Mouse (Mus musculus) forebrain, embryonic 12.5 days (tissue): Measurements from ENCODE around the gene 1500011B03Rik. TPM values are rescaled to one million over a fixed set of nuclear protein-coding genes. Genes with fewer than 3 reads are reported as not detected.

Source experiments
- ATAC-seq: fragments of 200-750 bp; cut with Nextera tagmentation; 2 replicates; pipeline ENCODE4 v1.8.0; 2017; ENCODE audit warnings: moderate TSS enrichment; ENCODE audit not compliant: low FRiP score
- H3K27ac ChIP-seq: fragments of 300-500 bp; sonication (generic); 2 replicates; pipeline ENCODE4 v1.5.1; 2016; ENCODE audit warnings: mild to moderate bottlenecking
- H3K27me3 ChIP-seq: fragments of 300-500 bp; sonication (generic); 2 replicates; pipeline ENCODE4 v1.6.1; 2016; ENCODE audit warnings: mild to moderate bottlenecking
- H3K36me3 ChIP-seq: fragments of 300-500 bp; sonication (generic); replicated peaks from 2 replicates; pipeline ENCODE4 v1.6.1; 2016; ENCODE audit warnings: mild to moderate bottlenecking
- H3K4me1 ChIP-seq: fragments of 300-500 bp; sonication (generic); 2 replicates; pipeline ENCODE4 v1.6.1; 2016
- H3K4me2 ChIP-seq: fragments of 300-500 bp; sonication (generic); 2 replicates; pipeline ENCODE4 v1.6.1; 2016; ENCODE audit warnings: mild to moderate bottlenecking, moderate library complexity
- H3K4me3 ChIP-seq: fragments of 300-500 bp; sonication (generic); replicated peaks from 2 replicates; pipeline ENCODE4 v1.5.1; 2016; ENCODE audit warnings: mild to moderate bottlenecking
- H3K9ac ChIP-seq: fragments of 300-500 bp; sonication (generic); 2 replicates; pipeline ENCODE4 v1.6.1; 2016; ENCODE audit warnings: mild to moderate bottlenecking
- H3K9me3 ChIP-seq: fragments of 300-500 bp; sonication (generic); 2 replicates; pipeline ENCODE4 v1.6.1; 2016
- WGBS: fragments of 180-500 bp; shearing (Covaris S2); methylation state at CpG from one replicate; pipeline ENCODE4 v1.1.7; 2016; 5-methylcytosine and 5-hydroxymethylcytosine counted together
- polyA plus RNA-seq: library from polyadenylated mRNA; unstranded; fragments of >200 nt; fragmentation: Nextera tagmentation; extraction: Ambion mirVana; gene quantifications from 2 replicates; pipeline ENCODE4 v1.2.1, GENCODE M21; 2016

Gene 1500011B03Rik
- polyA plus RNA-seq, 1 experiment from 2014 or later = 163 TPM

- Histone ChIP-seq H3K9me3 (no peaks in the 10 kb centered on the region), H3K36me3 (no peaks in the 10 kb centered on the region), H3K9ac (peak within 1 kb of the TSS; percentile 98), H3K4me2 (peak within 1 kb of the TSS; percentile 87), H3K27me3 (no peaks in the 10 kb centered on the region), H3K4me3 (peak within 1 kb of the TSS; percentile 99), H3K27ac (peak within 1 kb of the TSS; percentile 92), H3K4me1 (peaks cover 39% of the 10 kb centered on the region)
- WGBS = under 1% methylated on average over 44 of the region's 73 CpGs
- ATAC-seq = peak; percentile 89
Measured at GRCm38 (mm10) chr5:114774403-114775051, 48.7 kb downstream of the 1500011B03Rik start, which contains the start of gene Ankrd13a. TSS of gene Ankrd13a (plus strand) at chr5:114774677.

GRCm38 (mm10) chr5:114773780-114774179 lies 49.5 kb downstream of the 1500011B03Rik start:
- 3% methylated on average over 11 of the region's 11 CpGs for WGBS
- H3K9ac ChIP-seq = peak overlapping the region; percentile 98
- peak overlapping the region; percentile 99 for H3K4me3 ChIP-seq
- no peaks in the 10 kb centered on the region for H3K27me3 ChIP-seq
- H3K27ac ChIP-seq = peak overlapping the region; percentile 92
- no peaks in the 10 kb centered on the region for H3K9me3 ChIP-seq
- H3K4me2 ChIP-seq = peak overlapping the region; percentile 87
- ATAC-seq = no peak
- H3K4me1 ChIP-seq = peaks cover 35% of the 10 kb centered on the region
- H3K36me3 ChIP-seq = no peaks in the 10 kb centered on the region

DNA sequence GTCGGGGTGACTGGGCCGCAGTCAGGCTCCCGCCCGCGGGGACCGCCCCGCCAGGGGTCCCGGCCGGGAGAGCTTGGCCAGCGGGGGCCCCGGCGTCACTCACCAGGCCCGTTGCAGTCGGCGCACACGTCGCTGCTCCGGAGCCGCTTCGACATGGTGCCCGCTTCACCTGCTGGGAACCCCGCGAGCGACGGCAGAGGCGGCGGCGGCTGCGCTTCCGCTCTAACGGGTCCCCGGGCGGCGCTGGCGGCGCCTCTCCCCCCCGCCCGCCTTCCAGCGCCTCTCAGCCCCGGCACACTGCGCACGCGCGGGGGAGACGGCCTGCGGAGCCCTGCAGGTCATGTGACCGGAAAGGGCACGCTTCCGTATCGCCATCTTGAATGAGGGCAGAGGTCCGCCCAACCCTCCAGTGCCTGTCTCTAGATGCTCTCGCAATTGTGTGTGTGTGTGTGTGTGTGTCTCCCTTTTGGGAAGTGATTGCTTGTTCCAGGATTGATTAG lies 50.0 kb downstream of the 1500011B03Rik start:
- no peaks in the 10 kb centered on the region for H3K27me3 ChIP-seq
- peaks cover 35% of the 10 kb centered on the region for H3K4me1 ChIP-seq
- H3K9ac ChIP-seq = peak overlapping the region; percentile 98
- peak overlapping the region; percentile 87 for H3K4me2 ChIP-seq
- ATAC-seq = peak; percentile 83
- peak overlapping the region; percentile 99 for H3K4me3 ChIP-seq
- WGBS = under 1% methylated on average over 41 of the region's 52 CpGs
- peak overlapping the region; percentile 92 for H3K27ac ChIP-seq
- no peaks in the 10 kb centered on the region for H3K36me3 ChIP-seq
- no peaks in the 10 kb centered on the region for H3K9me3 ChIP-seq

DNA sequence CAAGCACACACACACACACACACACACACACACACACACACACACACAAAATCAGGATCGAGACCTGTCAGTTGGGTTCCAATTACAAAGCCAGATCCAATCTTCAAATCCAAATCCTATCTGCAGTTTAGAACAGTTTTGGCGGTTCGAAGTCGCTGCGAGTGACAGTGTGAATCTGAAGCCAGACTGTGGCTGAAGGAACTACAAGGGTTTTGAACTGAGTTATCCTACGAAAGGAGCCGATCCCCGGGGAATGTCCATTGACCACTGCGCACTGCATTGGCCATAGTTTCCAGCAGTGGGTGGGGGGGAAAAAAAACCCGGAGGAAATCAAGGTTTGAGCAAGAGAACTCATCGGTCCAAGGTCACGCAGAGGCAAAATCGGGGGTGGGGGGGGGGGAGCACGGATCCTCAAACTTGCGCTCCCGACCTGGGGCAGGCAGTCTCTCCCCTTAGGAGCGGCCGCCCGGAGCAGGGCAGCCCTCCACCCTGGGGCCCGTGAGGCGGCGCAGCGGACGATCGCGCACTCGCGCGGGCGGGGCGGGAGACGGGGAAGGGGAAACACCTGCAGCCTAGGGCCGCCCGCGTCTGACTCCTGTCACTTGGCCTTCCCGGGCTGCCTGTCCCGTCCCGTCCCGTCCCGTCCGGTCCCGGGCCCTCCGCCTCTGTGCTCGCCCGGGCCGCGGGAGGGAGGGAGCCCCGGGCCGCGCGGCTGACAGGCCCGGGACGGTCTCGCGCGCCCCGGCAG lies 50.6 kb downstream of the 1500011B03Rik start:
- 3% methylated on average over 31 of the region's 57 CpGs for WGBS
- ATAC-seq = peak; percentile 64
- H3K9ac ChIP-seq = peak overlapping the region; percentile 98

GRCm38 (mm10) chr5:114771796-114772195 lies 51.5 kb downstream of the 1500011B03Rik start:
- 64% methylated on average over 8 of the region's 8 CpGs for WGBS

More for the DNA sequence above, 50.6 kb downstream of the 1500011B03Rik start:
- Histone ChIP-seq H3K4me2 (peak overlapping the region; percentile 87), H3K4me3 (peak overlapping the region; percentile 99), H3K27ac (peak overlapping the region; percentile 92), H3K9me3 (no peaks in the 10 kb centered on the region), H3K36me3 (no peaks in the 10 kb centered on the region), H3K27me3 (no peaks in the 10 kb centered on the region), H3K4me1 (peaks cover 35% of the 10 kb centered on the region)

DNA sequence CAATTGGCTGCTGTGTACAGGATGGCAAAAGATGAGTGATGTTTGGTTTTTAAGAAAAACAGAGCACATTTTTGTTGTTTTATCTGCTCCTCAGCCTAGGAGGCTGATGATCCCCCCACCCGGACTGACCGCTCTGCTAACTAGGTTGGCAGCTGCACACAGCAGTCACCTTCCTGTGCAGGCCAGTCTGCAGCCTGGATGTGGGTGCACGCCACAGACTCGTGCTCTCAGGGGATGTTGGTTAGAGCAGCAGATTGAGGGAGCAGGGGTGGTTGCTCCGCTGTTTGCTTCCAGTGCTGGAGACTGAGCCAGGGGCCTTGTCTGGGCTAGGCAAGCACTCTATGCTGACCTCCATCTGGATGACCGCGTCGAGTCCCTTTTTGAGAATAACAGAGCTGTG lies 53.5 kb downstream of the 1500011B03Rik start:
- peaks cover 9% of the 10 kb centered on the region for H3K36me3 ChIP-seq
- H3K4me1 ChIP-seq = peaks cover 18% of the 10 kb centered on the region
- H3K4me3 ChIP-seq = no peak overlapping the region
- no peak overlapping the region for H3K4me2 ChIP-seq
- no peak for ATAC-seq
- no peaks in the 10 kb centered on the region for H3K27me3 ChIP-seq
- no peak overlapping the region for H3K9ac ChIP-seq
- WGBS = 92% methylated on average over 8 of the region's 8 CpGs
- H3K27ac ChIP-seq = no peak overlapping the region
- no peaks in the 10 kb centered on the region for H3K9me3 ChIP-seq

More at GRCm38 (mm10) chr5:114771796-114772195, 51.5 kb downstream of the 1500011B03Rik start:
- Histone ChIP-seq H3K4me1 (peaks cover 34% of the 10 kb centered on the region), H3K27ac (no peak overlapping the region), H3K4me3 (peak overlapping the region; percentile 99; the same call in 1 of the 2 replicates), H3K9ac (peak overlapping the region; percentile 98), H3K27me3 (no peaks in the 10 kb centered on the region), H3K9me3 (no peaks in the 10 kb centered on the region), H3K4me2 (peak overlapping the region; percentile 87), H3K36me3 (no peaks in the 10 kb centered on the region)
- ATAC-seq = no peak

GRCm38 (mm10) chr5:114767185-114767584 lies 56.1 kb downstream of the 1500011B03Rik start:
- H3K4me3 ChIP-seq = no peak overlapping the region
- no peaks in the 10 kb centered on the region for H3K9me3 ChIP-seq
- H3K27me3 ChIP-seq = no peaks in the 10 kb centered on the region
- H3K4me1 ChIP-seq = peaks cover 8% of the 10 kb centered on the region
- H3K9ac ChIP-seq = no peak overlapping the region
- H3K4me2 ChIP-seq = no peak overlapping the region
- peaks cover 35% of the 10 kb centered on the region for H3K36me3 ChIP-seq
- 93% methylated on average over 7 of the region's 7 CpGs for WGBS
- H3K27ac ChIP-seq = no peak overlapping the region
- ATAC-seq = no peak

GRCm38 (mm10) chr5:114766686-114767085 lies 56.6 kb downstream of the 1500011B03Rik start:
- no peak overlapping the region for H3K9ac ChIP-seq

DNA sequence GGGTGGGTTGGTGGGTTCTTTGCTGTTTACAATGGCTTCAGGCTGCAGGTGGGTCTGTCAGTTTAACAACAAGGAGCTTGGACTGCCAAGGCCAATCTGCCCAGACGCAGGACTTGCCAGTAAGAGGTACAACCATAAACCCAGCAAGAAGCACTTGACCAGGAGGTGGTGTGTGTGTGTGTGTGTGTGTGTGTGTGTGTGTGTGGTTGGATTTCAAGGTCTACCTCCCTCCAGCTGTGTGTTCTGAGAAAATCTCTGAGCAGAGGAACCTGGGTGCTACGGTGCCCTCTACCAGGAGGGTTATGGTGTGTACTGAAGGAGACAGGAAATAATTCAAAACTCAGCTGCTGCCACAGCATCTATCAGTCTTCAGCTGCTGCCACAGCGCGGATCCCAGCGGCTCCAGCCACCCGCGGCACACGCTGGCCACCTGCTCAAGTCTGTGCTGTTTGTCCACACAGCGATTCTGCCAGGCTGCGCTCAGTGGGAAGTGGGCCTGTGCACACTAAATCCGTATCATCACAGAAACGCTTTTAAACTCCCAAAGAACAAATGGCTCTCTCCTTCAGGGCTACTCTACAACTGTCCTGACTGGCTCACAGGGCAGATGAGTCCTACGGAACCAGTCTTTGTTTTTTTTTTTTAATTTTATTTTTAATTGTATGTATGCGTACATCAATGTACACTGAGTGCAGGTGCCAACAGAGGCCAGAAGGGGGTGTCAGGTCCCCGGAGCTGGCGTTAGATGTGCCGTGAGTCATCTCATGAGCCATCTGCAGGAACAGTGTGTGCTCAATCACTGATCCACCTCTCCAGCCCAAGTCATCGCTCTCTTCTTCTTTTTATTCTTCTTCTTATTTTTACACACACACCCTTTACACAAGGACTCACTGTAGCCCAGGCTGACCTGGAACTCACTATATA lies 58.2 kb downstream of the 1500011B03Rik start:
- 93% methylated on average over 18 of the region's 18 CpGs for WGBS
- ATAC-seq = no peak
- Histone ChIP-seq H3K9ac (no peak overlapping the region), H3K27ac (no peak overlapping the region), H3K27me3 (no peaks in the 10 kb centered on the region), H3K4me2 (no peak overlapping the region), H3K4me3 (no peak overlapping the region), H3K9me3 (no peaks in the 10 kb centered on the region), H3K4me1 (no peaks in the 10 kb centered on the region), H3K36me3 (peaks cover 55% of the 10 kb centered on the region)

More at GRCm38 (mm10) chr5:114766686-114767085, 56.6 kb downstream of the 1500011B03Rik start:
- no peak overlapping the region for H3K4me3 ChIP-seq
- no peaks in the 10 kb centered on the region for H3K27me3 ChIP-seq
- H3K27ac ChIP-seq = no peak overlapping the region
- peaks cover 39% of the 10 kb centered on the region for H3K36me3 ChIP-seq
- ATAC-seq = no peak
- H3K4me2 ChIP-seq = no peak overlapping the region
- H3K4me1 ChIP-seq = peaks cover 3% of the 10 kb centered on the region
- H3K9me3 ChIP-seq = no peaks in the 10 kb centered on the region
- WGBS = 97% methylated on average over 8 of the region's 8 CpGs

DNA sequence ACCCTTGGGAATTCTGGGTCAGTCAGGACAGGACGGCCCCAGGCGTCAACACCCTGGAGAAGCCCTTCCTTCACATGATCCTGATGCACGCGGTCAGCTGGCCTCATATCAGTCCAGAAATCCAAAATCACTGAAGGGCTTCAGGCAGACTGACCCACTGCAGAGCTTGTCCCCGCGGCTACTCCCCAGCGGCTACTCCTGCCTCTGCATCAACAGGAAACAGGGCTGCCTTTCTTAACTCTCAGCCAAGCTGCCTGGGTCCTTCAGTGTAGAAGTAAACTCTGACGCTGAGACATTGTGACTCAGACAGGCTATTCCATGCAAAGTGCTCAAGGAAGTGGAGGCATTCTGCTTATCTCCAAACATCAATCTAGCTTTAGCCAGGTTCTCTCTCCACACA lies 61.3 kb downstream of the 1500011B03Rik start:
- Histone ChIP-seq H3K4me2 (no peak overlapping the region), H3K4me3 (no peak overlapping the region), H3K9ac (no peak overlapping the region), H3K27me3 (no peaks in the 10 kb centered on the region), H3K36me3 (peaks cover 59% of the 10 kb centered on the region), H3K4me1 (no peaks in the 10 kb centered on the region), H3K27ac (no peak overlapping the region), H3K9me3 (no peaks in the 10 kb centered on the region)
- WGBS = 92% methylated on average over 8 of the region's 8 CpGs
- ATAC-seq = no peak

DNA sequence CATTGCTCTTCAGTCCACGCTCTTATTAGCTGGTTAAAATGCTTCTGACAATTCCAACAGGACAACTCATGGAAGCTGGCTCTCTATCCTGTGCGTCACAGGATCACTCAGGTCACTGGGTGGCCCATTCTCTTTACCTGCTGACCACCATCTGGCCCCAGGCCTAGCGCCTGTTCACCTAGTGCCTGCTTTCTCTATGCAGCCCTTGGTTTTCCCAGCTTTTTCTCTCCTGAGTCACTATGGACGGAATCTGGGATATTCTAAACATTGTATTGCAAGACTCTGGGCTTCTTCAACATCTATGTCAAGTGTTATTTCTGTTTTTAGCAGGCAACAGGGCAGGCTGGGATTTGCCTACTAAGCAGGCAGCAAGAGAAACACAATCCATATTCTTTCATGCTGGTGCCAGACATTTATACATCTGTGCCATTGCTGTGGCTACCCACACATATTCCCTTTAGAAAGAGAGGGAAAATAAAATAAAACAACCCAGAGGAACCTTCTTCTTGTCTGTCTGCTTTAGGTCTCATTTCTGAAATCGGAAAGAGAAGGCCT lies 63.7 kb downstream of the 1500011B03Rik start:
- no peak overlapping the region for H3K4me2 ChIP-seq
- H3K9me3 ChIP-seq = no peaks in the 10 kb centered on the region
- no peak overlapping the region for H3K27ac ChIP-seq
- no peak overlapping the region for H3K4me3 ChIP-seq
- ATAC-seq = no peak
- no peak overlapping the region for H3K9ac ChIP-seq
- H3K4me1 ChIP-seq = no peaks in the 10 kb centered on the region
- H3K36me3 ChIP-seq = peaks cover 61% of the 10 kb centered on the region
- 92% methylated on average over 5 of the region's 5 CpGs for WGBS
- no peaks in the 10 kb centered on the region for H3K27me3 ChIP-seq
